Mouse (Mus musculus) CH12.LX (cell line): ENCODE data around the gene Col9a2. TPM values are rescaled to one million over a fixed set of nuclear protein-coding genes. Genes with fewer than 3 reads are reported as not detected.

Experiments used
- DNase-seq: peaks from one replicate; pipeline ENCODE4 v3.0.0-alpha.2; 2013; ENCODE audit errors: extremely low read depth
- H3K27ac ChIP-seq: 2 replicates; pipeline ENCODE4 v1.5.1; 2012; ENCODE audit warnings: low read depth, mild to moderate bottlenecking, control low read depth, moderate library complexity; ENCODE audit not compliant: insufficient read depth
- H3K27me3 ChIP-seq: replicated peaks from 2 replicates; pipeline ENCODE3; 2012; ENCODE audit warnings: inconsistent platforms
- H3K36me3 ChIP-seq, 2 experiments: replicated peaks in 1 of 2; 2 replicates each; pipeline versions ENCODE3 to v1.6.1; 2012; ENCODE audit warnings: inconsistent platforms in 1 of 2, low read length in 1 of 2, mild to moderate bottlenecking in 1 of 2, mixed read lengths in 1 of 2, moderate library complexity in 1 of 2; ENCODE audit not compliant: control insufficient read depth in 1 of 2, insufficient read depth in 1 of 2
- H3K4me1 ChIP-seq, 2 experiments: 2 replicates each; pipeline ENCODE4 v1.6.1; 2012; ENCODE audit warnings: inconsistent platforms in 1 of 2, moderate library complexity in 1 of 2; ENCODE audit not compliant: insufficient read depth in 2 of 2, control insufficient read depth in 1 of 2
- H3K4me2 ChIP-seq: 2 replicates; pipeline ENCODE4 v1.6.1; 2012; ENCODE audit warnings: low read depth, mild to moderate bottlenecking, control low read depth; ENCODE audit not compliant: poor library complexity, insufficient read depth, severe bottlenecking
- H3K4me3 ChIP-seq, 3 experiments: fragments of 150-350 bp in 1 of 3; sonication (generic) in 1 of 3; replicated peaks in 1 of 3; 2 replicates each; pipeline versions ENCODE3 to v1.5.1; 2011 to 2012; ENCODE audit warnings: low read depth in 2 of 3, low read length in 2 of 3, mild to moderate bottlenecking in 2 of 3, moderate library complexity in 2 of 3, control low read depth in 1 of 3, improper control_type of control experiment in 1 of 3, inconsistent platforms in 1 of 3, mixed read lengths in 1 of 3; ENCODE audit not compliant: poor library complexity in 1 of 3
- H3K79me2 ChIP-seq: replicated peaks from 2 replicates; pipeline ENCODE4 v1.6.1; 2012; ENCODE audit warnings: mild to moderate bottlenecking, moderate library complexity; ENCODE audit not compliant: control insufficient read depth, poor library complexity, insufficient read depth, severe bottlenecking; ENCODE audit errors: extremely low read depth
- H3K9ac ChIP-seq: 2 replicates; pipeline ENCODE4 v1.6.1; 2012; ENCODE audit warnings: low read depth, mild to moderate bottlenecking, control low read depth, moderate library complexity; ENCODE audit not compliant: insufficient read depth
- H3K9me3 ChIP-seq: replicated peaks from 2 replicates; pipeline ENCODE3; 2012; ENCODE audit warnings: low read length, inconsistent platforms, mixed read lengths
- BHLHE40 ChIP-seq: IDR thresholded peaks from 2 replicates; pipeline ENCODE4 v1.6.1; 2011; ENCODE audit warnings: mild to moderate bottlenecking, low read depth, low read length, improper control_type of control experiment
- CHD1 ChIP-seq: IDR thresholded peaks from 2 replicates; pipeline ENCODE4 v1.6.1; 2012; ENCODE audit warnings: low read depth, low read length, improper control_type of control experiment, inconsistent platforms
- CTCF ChIP-seq, 2 experiments: IDR thresholded peaks in 1 of 2; conservative IDR thresholded peaks in 1 of 2; 2 replicates each; pipeline ENCODE4 v1.5.1; 2011 to 2012; ENCODE audit warnings: low read depth in 2 of 2, low read length in 2 of 2, improper control_type of control experiment in 1 of 2, inconsistent platforms in 1 of 2, mild to moderate bottlenecking in 1 of 2, moderate library complexity in 1 of 2
- EP300 ChIP-seq: IDR thresholded peaks from 2 replicates; pipeline ENCODE4 v1.6.1; 2011; ENCODE audit warnings: low read length, improper control_type of control experiment
- ETS1 ChIP-seq: conservative IDR thresholded peaks from 2 replicates; pipeline ENCODE4 v1.6.1; 2012; ENCODE audit warnings: low read depth, mild to moderate bottlenecking, inconsistent platforms, low read length, improper control_type of control experiment, moderate library complexity
- GABPA ChIP-seq: IDR thresholded peaks from 2 replicates; pipeline ENCODE4 v1.6.1; 2012; ENCODE audit warnings: low read depth, low read length, improper control_type of control experiment, inconsistent platforms; ENCODE audit not compliant: insufficient replicate concordance
- HCFC1 ChIP-seq: IDR thresholded peaks from 2 replicates; pipeline ENCODE4 v1.6.1; 2012; ENCODE audit warnings: low read depth, mild to moderate bottlenecking, inconsistent platforms, low read length, improper control_type of control experiment
- KAT2A ChIP-seq: IDR thresholded peaks from 2 replicates; pipeline ENCODE4 v1.6.1; 2012; ENCODE audit warnings: low read length, improper control_type of control experiment, inconsistent platforms; ENCODE audit not compliant: insufficient replicate concordance
- MAX ChIP-seq: IDR thresholded peaks from 2 replicates; pipeline ENCODE4 v1.6.1; 2011; ENCODE audit warnings: low read length, improper control_type of control experiment
- MXI1 ChIP-seq: IDR thresholded peaks from 2 replicates; pipeline ENCODE4 v1.6.1; 2011; ENCODE audit warnings: mild to moderate bottlenecking, low read depth, low read length, improper control_type of control experiment
- MYC ChIP-seq: IDR thresholded peaks from 2 replicates; pipeline ENCODE4 v1.6.1; 2011; ENCODE audit warnings: low read depth, mild to moderate bottlenecking, improper control_type of control experiment, low read length
- NELFE ChIP-seq: IDR thresholded peaks from 2 replicates; pipeline ENCODE4 v1.6.1; 2011; ENCODE audit warnings: low read depth, low read length, improper control_type of control experiment
- POLR2A ChIP-seq: IDR thresholded peaks from 2 replicates; pipeline ENCODE4 v1.6.1; 2011; ENCODE audit warnings: low read depth, mild to moderate bottlenecking, improper control_type of control experiment, low read length
- TCF12 ChIP-seq: IDR thresholded peaks from 2 replicates; pipeline ENCODE4 v1.6.1; 2014; ENCODE audit warnings: low read depth, mild to moderate bottlenecking, inconsistent platforms, low read length, improper control_type of control experiment
- UBTF ChIP-seq: IDR thresholded peaks from 2 replicates; pipeline ENCODE4 v1.6.1; 2012; ENCODE audit warnings: low read depth, mild to moderate bottlenecking, inconsistent platforms, low read length, improper control_type of control experiment, moderate library complexity
- USF1 ChIP-seq: IDR thresholded peaks from 2 replicates; pipeline ENCODE4 v1.6.1; 2014; ENCODE audit warnings: low read depth, mild to moderate bottlenecking, inconsistent platforms, low read length, improper control_type of control experiment
- USF2 ChIP-seq: conservative IDR thresholded peaks from 2 replicates; pipeline ENCODE4 v1.6.1; 2011; ENCODE audit warnings: low read depth, low read length, improper control_type of control experiment
- ZMIZ1 ChIP-seq: IDR thresholded peaks from 2 replicates; pipeline ENCODE4 v1.6.1; 2012; ENCODE audit warnings: low read depth, mild to moderate bottlenecking, inconsistent platforms, low read length, improper control_type of control experiment
- dilution Hi-C: fragments of 300-500 bp; cut with MboI; formaldehyde crosslinking; loops from 2 replicates; pipeline ENCODE4 v1.14.3; 2020; ENCODE audit warnings: low sequenced_read_pairs; ENCODE audit not compliant: extremely low pct_unique_long_range_greater_than_20kb, extremely low pct_ligation_motif_present
- in situ Hi-C: fragments of 300-500 bp; cut with MboI; formaldehyde crosslinking; loops from 3 replicates; pipeline ENCODE4 v1.14.3; 2019; ENCODE audit warnings: low sequenced_read_pairs, low pct_ligation_motif_present, low pct_unique_long_range_greater_than_20kb, mixed read lengths
- polyA plus RNA-seq: library from polyadenylated mRNA; unstranded; fragments of >175 nt; gene quantifications from 2 replicates; pipeline ENCODE4 v1.2.1, GENCODE M21; 2012; ENCODE audit warnings: low read depth; ENCODE audit not compliant: insufficient read length
- total RNA-seq, 2 experiments: library from RNA; depleted of rRNA; stranded (reverse); fragments of 300-350 nt in 1 of 2; fragments of >200 nt in 1 of 2; gene quantifications; 2 replicates each; pipeline ENCODE4 v1.2.3; 2012 to 2014

Gene Col9a2
- total and polyA plus RNA-seq, 3 experiments, result not detected

DNA sequence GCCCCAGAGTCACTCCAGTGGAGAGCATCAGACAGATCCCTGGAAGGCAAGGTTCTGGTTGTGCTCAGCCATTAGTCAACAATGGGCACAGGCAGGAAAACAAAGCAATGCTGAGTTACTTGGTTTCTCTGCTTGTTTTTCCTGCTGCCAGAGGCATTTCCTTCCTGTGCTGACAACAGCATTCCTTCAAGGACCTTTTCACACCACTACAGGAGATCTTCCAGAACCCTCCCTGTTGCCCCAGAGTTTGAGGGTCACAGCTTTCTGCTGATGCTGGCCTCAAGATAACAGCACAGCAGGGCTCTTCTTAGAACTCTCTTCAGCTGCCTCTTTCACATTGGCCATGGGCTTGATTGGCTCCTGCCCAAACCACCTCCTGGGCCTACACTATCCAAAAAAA is 17.3 kb upstream of the Col9a2 start:
- Histone ChIP-seq H3K27me3 (no peaks in the 10 kb centered on the region), H3K4me3 (no peak overlapping the region), H3K9me3 (no peaks in the 10 kb centered on the region), H3K9ac (no peak overlapping the region), H3K4me1 (peaks cover 13 to 41% of the 10 kb centered on the region in 2 experiments), H3K27ac (no peak overlapping the region), H3K79me2 (peaks cover under 1% of the 10 kb centered on the region; the same call in 1 of the 2 replicates), H3K4me2 (no peak overlapping the region), H3K36me3 (no peaks in the 10 kb centered on the region)
- in situ Hi-C loops (no loop called here), dilution Hi-C loops (no loop called here)
- no peak for DNase-seq
- no peak for TF ChIP-seq NELFE
- TF ChIP-seq EP300, result no peak
- TF ChIP-seq MYC, result no peak
- TF ChIP-seq ETS1, result no peak
- no peak for TF ChIP-seq UBTF
- TF ChIP-seq POLR2A, result no peak
- TF ChIP-seq USF2, result no peak
- TF ChIP-seq MXI1, result no peak
- no peak for TF ChIP-seq MAX
- no peak for TF ChIP-seq TCF12
- no peak for TF ChIP-seq ZMIZ1
- no peak for TF ChIP-seq KAT2A

DNA sequence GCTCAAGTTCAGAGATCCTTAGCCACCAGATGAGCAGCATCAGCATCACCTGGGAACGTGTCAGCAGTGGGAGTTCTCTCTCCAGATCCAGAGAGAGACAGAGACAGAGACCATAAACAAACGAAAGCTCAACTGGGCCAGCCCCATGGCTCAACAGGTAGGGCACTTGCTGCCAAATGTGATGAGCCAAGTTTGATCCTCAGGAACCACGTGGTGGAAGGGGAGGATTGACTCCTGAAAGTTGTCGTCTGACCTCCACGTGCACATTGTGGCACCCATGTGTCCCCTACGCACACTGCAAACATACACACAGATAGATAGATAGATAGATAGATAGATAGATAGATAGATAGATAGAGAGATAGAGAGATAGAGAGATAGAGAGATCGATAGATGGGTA is 15.7 kb upstream of the Col9a2 start:
- in situ Hi-C loops, result no loop called here

More for the DNA sequence above, 15.7 kb upstream of the Col9a2 start:
- Histone ChIP-seq H3K27ac (no peak overlapping the region), H3K36me3 (no peaks in the 10 kb centered on the region), H3K9me3 (no peaks in the 10 kb centered on the region), H3K4me2 (no peak overlapping the region), H3K4me1 (peaks cover 13 to 46% of the 10 kb centered on the region in 2 experiments), H3K27me3 (no peaks in the 10 kb centered on the region), H3K79me2 (no peaks in the 10 kb centered on the region), H3K9ac (no peak overlapping the region), H3K4me3 (no peak overlapping the region)
- TF ChIP-seq TCF12 (no peak), BHLHE40 (no peak), CTCF (conservative IDR thresholded peaks at IDR 0.05 in 1 of 2, IDR thresholded peaks at IDR 0.05 in 1 of 2; ENCODE audit: low read depth in 2 of 2, low read length in 2 of 2) (no peak), CHD1 (no peak), UBTF (no peak), MAX (no peak), USF1 (no peak), GABPA (no peak), MXI1 (no peak), HCFC1 (no peak), NELFE (no peak), ZMIZ1 (no peak)
- no peak for DNase-seq
- dilution Hi-C loops, result no loop called here
